Mouse (Mus musculus): ENCODE measurements at regions not wholly inside any gene's neighbourhood (a gene's known extent, or its start where the extent isn't known, plus 50 kb on each side); places are given as distances from the start of the nearest gene placed in this dataset.
"Not testable (repeated sequence)": the region's sequence is repeated elsewhere in the genome, so short reads cannot be mapped to it uniquely, and the experiment has no call there.

DNA sequence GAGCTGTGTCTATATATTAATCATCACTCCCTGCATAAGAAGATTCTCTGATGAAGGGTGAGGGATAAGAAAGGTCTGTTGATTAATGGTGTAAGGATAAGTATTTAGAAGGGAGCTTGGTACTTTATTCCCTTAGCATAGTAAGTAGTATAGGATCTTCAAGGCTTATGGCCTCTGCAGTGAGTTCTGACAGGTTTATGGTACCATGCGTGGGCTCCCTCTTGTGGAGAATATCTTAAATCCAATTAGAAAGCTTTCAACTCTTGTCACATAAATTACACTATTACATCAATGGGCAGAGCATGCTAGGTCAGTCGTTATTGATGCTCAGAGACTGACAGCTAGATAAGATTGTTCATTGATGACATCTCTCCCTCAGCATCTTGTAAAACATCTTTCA is 112.7 kb upstream of the Grin3a start:
- peak; percentile 32 for DNase-seq (ENCODE audit: low read depth, low spot score)

DNA sequence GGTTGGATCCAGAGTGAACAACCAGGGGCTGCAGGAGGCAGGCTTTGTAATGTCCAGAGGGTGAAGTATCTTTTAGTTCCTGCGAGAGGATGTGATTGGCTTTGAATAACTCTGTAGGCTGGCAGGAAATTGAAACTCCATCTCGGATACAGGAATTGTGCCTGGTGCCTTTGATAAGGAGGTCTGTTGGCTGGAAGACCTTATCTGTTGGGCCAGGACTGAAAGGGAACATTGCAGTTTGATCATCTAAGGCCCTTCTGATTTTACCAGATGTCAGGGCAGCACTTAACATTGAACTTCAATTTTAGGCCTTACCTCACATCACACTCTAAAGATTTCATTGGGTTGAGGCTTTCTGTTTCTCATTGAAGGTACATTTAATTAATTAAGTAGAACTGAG is 111.3 kb upstream of the Grin3a start:
- no peak for DNase-seq (ENCODE audit: low read depth, low spot score)

DNA sequence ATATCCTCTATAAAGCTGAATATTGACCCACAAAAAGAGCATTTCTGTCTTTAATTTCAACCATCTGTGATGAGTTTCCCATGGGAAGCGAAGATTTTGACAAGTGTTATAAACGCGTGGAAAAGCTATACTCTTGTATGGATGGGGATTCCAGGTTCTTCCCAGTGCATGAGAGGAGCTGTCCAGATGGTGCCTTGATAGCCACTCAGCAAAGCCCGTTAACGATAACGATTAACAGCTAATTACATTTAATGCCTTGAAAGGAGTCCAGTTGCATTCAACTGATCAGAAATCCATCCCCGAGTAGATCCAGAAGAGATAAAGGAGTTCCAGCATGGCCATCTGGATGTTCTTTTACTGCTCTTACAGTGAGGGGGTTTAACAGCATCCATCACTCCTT is 100.8 kb upstream of the Grin3a start:
- no peak for DNase-seq (ENCODE audit: low read depth, low spot score)

DNA sequence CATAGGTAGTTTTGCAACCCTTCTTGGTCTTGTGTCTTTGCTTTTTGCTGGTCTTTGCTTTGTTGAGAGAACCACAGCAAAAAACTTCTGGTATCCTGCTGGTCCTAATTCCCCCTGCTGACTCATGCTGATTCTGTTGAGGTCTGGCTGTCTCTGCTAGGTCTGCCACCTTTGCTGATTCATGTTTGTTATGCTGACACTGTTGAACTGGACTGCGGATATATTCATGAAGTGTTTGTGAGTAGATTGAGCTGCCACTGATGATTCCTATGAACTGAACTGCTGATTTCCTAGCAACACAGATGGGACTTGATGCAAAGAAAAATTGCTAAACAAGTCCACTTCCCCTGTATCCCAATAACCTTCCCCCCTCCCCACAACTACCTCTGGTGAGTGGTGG is 91.9 kb upstream of the Grin3a start:
- DNase-seq (ENCODE audit: low read depth, low spot score), result no peak

DNA sequence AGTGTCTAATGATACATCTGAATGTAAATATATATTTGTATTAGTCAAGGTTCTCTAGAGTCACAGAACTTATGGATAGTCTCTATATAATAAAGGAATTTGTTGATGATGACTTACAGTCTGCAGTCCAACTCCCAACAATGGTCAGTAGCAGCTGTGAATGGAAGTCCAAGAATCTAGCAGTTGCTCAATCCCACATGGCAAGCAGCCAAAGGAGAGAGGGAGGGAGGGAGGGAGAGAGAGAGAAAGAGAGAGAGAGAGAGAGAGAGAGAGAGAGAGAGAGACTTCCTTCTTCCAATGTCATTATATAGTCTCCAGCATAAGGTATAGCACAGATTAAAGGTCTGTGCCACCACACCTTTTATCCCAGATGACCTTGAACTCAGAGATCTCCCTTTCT is 84.1 kb upstream of the Grin3a start:
- not testable (repeated sequence) for DNase-seq (ENCODE audit: low read depth, low spot score)

DNA sequence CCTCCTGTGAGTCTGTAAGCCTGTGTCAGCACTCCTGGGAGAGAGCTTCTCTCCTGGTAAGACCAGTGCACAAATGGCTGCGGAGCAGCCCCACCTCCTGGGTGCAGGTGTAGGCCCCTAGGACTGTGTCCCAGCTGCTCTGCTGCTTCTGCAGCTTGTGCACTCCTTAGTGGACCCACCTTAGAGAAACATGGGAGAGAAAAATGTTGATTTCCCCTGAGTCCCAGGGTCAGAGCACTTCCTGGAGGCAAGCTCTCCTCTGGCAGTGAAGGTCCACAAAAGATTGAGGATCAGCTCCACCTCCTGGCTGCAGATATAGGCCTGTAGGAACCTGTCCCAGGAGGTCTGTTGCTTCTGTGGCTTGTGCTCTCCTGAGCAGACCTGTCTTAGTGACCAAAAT is 81.5 kb upstream of the Grin3a start:
- DNase-seq (ENCODE audit: low read depth, low spot score), result no peak

DNA sequence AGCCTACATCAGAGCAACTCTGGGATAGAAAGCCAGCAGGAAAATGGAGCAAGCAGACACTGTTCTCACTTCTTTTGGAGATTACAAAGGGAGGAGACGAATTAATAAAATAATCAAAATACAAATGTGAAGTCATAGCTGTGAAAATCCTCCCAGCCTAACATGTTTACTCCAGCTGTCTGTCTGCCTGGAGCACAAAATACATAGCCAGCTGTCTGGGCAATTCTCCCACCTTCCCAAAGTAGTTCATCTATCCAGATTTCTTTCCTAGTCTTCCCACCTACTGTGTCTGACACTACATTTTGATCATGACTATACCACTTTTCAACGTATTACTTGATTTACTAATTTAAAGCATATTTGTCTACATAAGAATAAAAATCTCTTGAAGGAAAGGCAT is 68.7 kb upstream of the Grin3a start:
- DNase-seq (ENCODE audit: low read depth, low spot score), result no peak

DNA sequence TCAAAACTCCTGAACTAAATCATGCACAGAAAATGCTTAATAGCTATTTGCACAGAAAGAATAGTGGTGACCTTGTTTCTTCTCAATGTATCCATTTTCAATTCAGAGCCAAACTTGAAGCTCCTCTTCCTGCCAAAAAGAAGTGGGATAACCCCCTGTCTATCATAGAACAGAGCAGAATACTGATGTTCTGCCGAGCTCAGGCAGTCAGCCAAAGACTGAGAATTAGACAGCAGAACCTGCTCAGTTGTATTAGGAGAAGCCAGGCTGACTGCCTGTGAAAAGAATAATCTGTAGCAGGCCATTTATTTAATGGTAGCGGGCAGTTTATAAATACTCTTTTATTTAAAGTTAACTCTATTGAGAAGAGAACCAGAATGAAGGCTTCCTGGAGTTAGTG is 68.1 kb upstream of the Grin3a start:
- peak; percentile 55 for DNase-seq (ENCODE audit: low read depth, low spot score)
